Comparison of ENCODE assay signal across 20 mouse cellular contexts in the genomic region with DNA sequence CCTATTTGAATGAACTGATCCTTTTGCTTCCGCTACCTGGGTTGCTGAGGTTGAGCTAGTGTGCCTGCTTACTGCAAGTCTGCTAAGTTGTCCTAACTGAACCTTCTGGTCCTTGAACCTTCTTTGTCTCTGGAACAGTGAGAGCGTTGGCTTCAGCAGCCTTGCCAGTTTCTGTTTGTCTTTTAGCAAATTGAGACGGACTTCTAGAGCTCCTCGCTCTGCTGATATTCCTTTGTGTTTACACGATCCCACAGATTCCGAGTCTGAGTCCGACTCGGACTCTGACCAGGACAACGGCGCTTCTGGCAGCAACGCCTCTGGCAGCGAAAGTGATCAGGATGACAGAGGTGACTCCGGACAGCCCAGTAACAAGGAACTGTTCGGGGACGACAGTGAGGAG.
"Had no signal": no experiment of that assay in that cellular context is flagged by ENCODE, and none has a peak within 500 bp of the region (broad histone marks: within the 10 kb centered on the region; RNA-seq: fewer than 3 reads in every experiment).

No protein-coding gene starts in this region.

- ATAC-seq: lung, postnatal 0 days; midbrain, embryonic 13.5 days; midbrain, embryonic 15.5 days had no signal

- H3K9ac ChIP-seq: liver, embryonic 14.5 days; lung, embryonic 15.5 days; midbrain, embryonic 13.5 days; midbrain, embryonic 15.5 days; neural tube, embryonic 13.5 days; neural tube, embryonic 15.5 days had no signal

- H3K27ac ChIP-seq: liver, embryonic 14.5 days; lung, embryonic 15.5 days; macrophage; midbrain, embryonic 13.5 days; midbrain, embryonic 15.5 days; neural tube, embryonic 13.5 days; neural tube, embryonic 15.5 days had no signal

- H3K27me3 ChIP-seq: lung, embryonic 15.5 days; megakaryocyte, embryonic 14.5 days; midbrain, embryonic 13.5 days; midbrain, embryonic 15.5 days; neural tube, embryonic 13.5 days; neural tube, embryonic 15.5 days had no signal

- H3K9me3 ChIP-seq: lung, embryonic 15.5 days; megakaryocyte, embryonic 14.5 days; midbrain, embryonic 13.5 days; midbrain, embryonic 15.5 days; neural tube, embryonic 13.5 days; neural tube, embryonic 15.5 days had no signal

- DNase-seq: lung, adult 2 months; lung, postnatal 14 days; lung, postnatal 36 days; right cerebral cortex, adult 18-20 months; right cerebral cortex, postnatal 25 days; right cerebral cortex, postnatal 4 days; spleen, adult 18-20 months; thymus, adult 18-20 months; thymus, postnatal 14 days; thymus, postnatal 36 days had no signal

- H3K4me2 ChIP-seq: lung, embryonic 15.5 days; midbrain, embryonic 11.5 days; midbrain, embryonic 13.5 days; midbrain, embryonic 15.5 days; neural tube, embryonic 13.5 days; neural tube, embryonic 15.5 days had no signal

- H3K4me3 ChIP-seq: lung, embryonic 15.5 days; megakaryocyte, embryonic 14.5 days; midbrain, embryonic 13.5 days; midbrain, embryonic 15.5 days; neural tube, embryonic 13.5 days; neural tube, embryonic 15.5 days had no signal
